Mouse (Mus musculus) heart, embryonic 11.5 days (tissue): ENCODE measurements around the gene Msi2. TPM values are rescaled to one million over a fixed set of nuclear protein-coding genes. Genes with fewer than 3 reads are reported as not detected.

Experiments used
- ATAC-seq: fragments of 200-750 bp; cut with Nextera tagmentation; replicated peaks from 2 replicates; pipeline ENCODE4 v1.8.0; 2017; ENCODE audit warnings: moderate library complexity; ENCODE audit not compliant: insufficient number of reproducible peaks, low FRiP score, low TSS enrichment
- H3K27ac ChIP-seq: fragments of 300-500 bp; sonication (generic); 2 replicates; pipeline ENCODE4 v1.5.1; 2014; ENCODE audit warnings: mild to moderate bottlenecking, low read depth, low read length
- H3K27me3 ChIP-seq: fragments of 300-500 bp; sonication (generic); 2 replicates; pipeline ENCODE4 v1.6.1; 2014; ENCODE audit warnings: mild to moderate bottlenecking, low read length, mixed read lengths; ENCODE audit not compliant: control insufficient read depth, insufficient read depth
- H3K36me3 ChIP-seq: fragments of 300-500 bp; sonication (generic); 2 replicates; pipeline ENCODE4 v1.6.1; 2014; ENCODE audit warnings: mild to moderate bottlenecking, low read length, moderate library complexity, mixed read lengths; ENCODE audit not compliant: control insufficient read depth, insufficient read depth
- H3K4me1 ChIP-seq: fragments of 300-500 bp; sonication (generic); 2 replicates; pipeline ENCODE4 v1.6.1; 2014; ENCODE audit warnings: low read length; ENCODE audit not compliant: control insufficient read depth, insufficient read depth
- H3K4me2 ChIP-seq: fragments of 300-500 bp; sonication (generic); 2 replicates; pipeline ENCODE4 v1.6.1; 2014; ENCODE audit warnings: mild to moderate bottlenecking, moderate library complexity
- H3K4me3 ChIP-seq: fragments of 300-500 bp; sonication (generic); 2 replicates; pipeline ENCODE4 v1.5.1; 2014; ENCODE audit warnings: low read depth, low read length
- H3K9ac ChIP-seq: fragments of 300-500 bp; sonication (generic); 2 replicates; pipeline ENCODE4 v1.6.1; 2014; ENCODE audit warnings: mild to moderate bottlenecking, low read depth, low read length, moderate library complexity
- H3K9me3 ChIP-seq: fragments of 300-500 bp; sonication (generic); replicated peaks from 2 replicates; pipeline ENCODE4 v1.6.1; 2016; ENCODE audit warnings: low read length; ENCODE audit not compliant: control insufficient read depth
- WGBS: fragments of 180-500 bp; shearing (Covaris S2); extraction: QIAGEN DNeasy Blood & Tissue Kit; methylation state at CpG from one replicate; pipeline ENCODE4 v1.1.7; 2014; ENCODE audit not compliant: insufficient replicate concordance; 5-methylcytosine and 5-hydroxymethylcytosine counted together
- polyA plus RNA-seq: library from polyadenylated mRNA; unstranded; fragments of >200 nt; fragmentation: Nextera tagmentation; extraction: Ambion mirVana; gene quantifications from 2 replicates; pipeline ENCODE4 v1.2.1, GENCODE M21; 2014

The Msi2 gene
- polyA plus RNA-seq, 1 experiment from 2014 or later: 18.4 TPM

GRCm38 (mm10) chr11:88315393-88315792 is 402.9 kb downstream of the Msi2 start:
- H3K4me3 ChIP-seq: no peak overlapping the region
- no peaks in the 10 kb centered on the region for H3K36me3 ChIP-seq
- peak overlapping the region; percentile 46; the same call in 1 of the 2 replicates for H3K27ac ChIP-seq
- no peak overlapping the region for H3K4me2 ChIP-seq
- no peak overlapping the region for H3K9ac ChIP-seq
- H3K4me1 ChIP-seq: peaks cover 58% of the 10 kb centered on the region
- no peak for ATAC-seq
- 75% methylated on average over 5 of the region's 5 CpGs for WGBS
- no peaks in the 10 kb centered on the region for H3K27me3 ChIP-seq
- no peaks in the 10 kb centered on the region for H3K9me3 ChIP-seq

- Histone ChIP-seq H3K4me3 (no peak overlapping the region), H3K4me2 (no peak overlapping the region), H3K4me1 (peaks cover 67% of the 10 kb centered on the region), H3K27ac (peak overlapping the region; percentile 46), H3K36me3 (no peaks in the 10 kb centered on the region), H3K27me3 (no peaks in the 10 kb centered on the region), H3K9ac (0 out of 2 replicates have a peak overlapping the region, but pooled peaks have one; percentile 7), H3K9me3 (no peaks in the 10 kb centered on the region)
- ATAC-seq: no peak
- 18% methylated on average over 6 of the region's 6 CpGs for WGBS
Measured at GRCm38 (mm10) chr11:88314471-88314870, 403.8 kb downstream of the Msi2 start.

GRCm38 (mm10) chr11:88313512-88313911 is 404.8 kb downstream of the Msi2 start:
- no peak for ATAC-seq
- Histone ChIP-seq H3K9ac (no peak overlapping the region), H3K36me3 (no peaks in the 10 kb centered on the region), H3K27me3 (no peaks in the 10 kb centered on the region), H3K4me2 (peak overlapping the region; percentile 29; the same call in 1 of the 2 replicates), H3K4me3 (no peak overlapping the region), H3K27ac (peak overlapping the region; percentile 46), H3K4me1 (peaks cover 68% of the 10 kb centered on the region), H3K9me3 (no peaks in the 10 kb centered on the region)
- WGBS: 4% methylated on average over 8 of the region's 8 CpGs

GRCm38 (mm10) chr11:88311606-88312005 is 406.7 kb downstream of the Msi2 start:
- Histone ChIP-seq H3K4me2 (no peak overlapping the region), H3K9ac (no peak overlapping the region), H3K36me3 (no peaks in the 10 kb centered on the region), H3K4me1 (peaks cover 68% of the 10 kb centered on the region), H3K4me3 (no peak overlapping the region), H3K27me3 (no peaks in the 10 kb centered on the region), H3K9me3 (no peaks in the 10 kb centered on the region), H3K27ac (no peak overlapping the region)
- no peak for ATAC-seq
- 57% methylated on average over 7 of the region's 7 CpGs for WGBS

GRCm38 (mm10) chr11:88310773-88311172 is 407.5 kb downstream of the Msi2 start:
- H3K4me2 ChIP-seq: no peak overlapping the region

GRCm38 (mm10) chr11:88309059-88309700 is 409.1 kb downstream of the Msi2 start:
- 73% methylated on average over 10 of the region's 10 CpGs for WGBS
- no peak for ATAC-seq
- no peak overlapping the region for H3K4me2 ChIP-seq

More at GRCm38 (mm10) chr11:88310773-88311172, 407.5 kb downstream of the Msi2 start:
- H3K9ac ChIP-seq: no peak overlapping the region
- no peak overlapping the region for H3K4me3 ChIP-seq
- no peak for ATAC-seq
- no peak overlapping the region for H3K27ac ChIP-seq
- H3K9me3 ChIP-seq: no peaks in the 10 kb centered on the region
- H3K27me3 ChIP-seq: no peaks in the 10 kb centered on the region
- no peaks in the 10 kb centered on the region for H3K36me3 ChIP-seq
- H3K4me1 ChIP-seq: peaks cover 65% of the 10 kb centered on the region
- 64% methylated on average over 6 of the region's 6 CpGs for WGBS

GRCm38 (mm10) chr11:88307616-88308543 is 410.4 kb downstream of the Msi2 start:
- no peak overlapping the region; the same call in 1 of the 2 replicates for H3K9ac ChIP-seq
- H3K27ac ChIP-seq: no peak overlapping the region
- no peak overlapping the region for H3K4me2 ChIP-seq
- H3K36me3 ChIP-seq: no peaks in the 10 kb centered on the region
- no peaks in the 10 kb centered on the region for H3K27me3 ChIP-seq
- no peak overlapping the region for H3K4me3 ChIP-seq
- H3K9me3 ChIP-seq: no peaks in the 10 kb centered on the region
- peaks cover 36% of the 10 kb centered on the region for H3K4me1 ChIP-seq
- 73% methylated on average over 14 of the region's 14 CpGs for WGBS
- ATAC-seq: no peak

More at GRCm38 (mm10) chr11:88309059-88309700, 409.1 kb downstream of the Msi2 start:
- H3K9ac ChIP-seq: no peak overlapping the region
- H3K27me3 ChIP-seq: no peaks in the 10 kb centered on the region
- H3K4me3 ChIP-seq: no peak overlapping the region
- H3K36me3 ChIP-seq: no peaks in the 10 kb centered on the region
- H3K9me3 ChIP-seq: no peaks in the 10 kb centered on the region
- peak overlapping the region; percentile 29; the same call in 1 of the 2 replicates for H3K27ac ChIP-seq
- peaks cover 49% of the 10 kb centered on the region for H3K4me1 ChIP-seq

GRCm38 (mm10) chr11:88305759-88306158 is 412.6 kb downstream of the Msi2 start:
- no peak overlapping the region for H3K27ac ChIP-seq
- H3K27me3 ChIP-seq: no peaks in the 10 kb centered on the region
- H3K4me3 ChIP-seq: no peak overlapping the region
- H3K4me1 ChIP-seq: peaks cover 24% of the 10 kb centered on the region
- no peak overlapping the region for H3K4me2 ChIP-seq
- WGBS: 76% methylated on average over 6 of the region's 6 CpGs
- H3K9me3 ChIP-seq: no peaks in the 10 kb centered on the region
- no peaks in the 10 kb centered on the region for H3K36me3 ChIP-seq
- no peak overlapping the region for H3K9ac ChIP-seq
- ATAC-seq: no peak
